Comparison of ENCODE assay signal across 14 mouse cellular contexts in genomic region chr19:28377788-28378295, GRCm38 (mm10).
"Had no signal": no experiment of that assay in that cellular context is flagged by ENCODE, and none has a peak within 500 bp of the region (broad histone marks: within the 10 kb centered on the region; RNA-seq: fewer than 3 reads in every experiment).

No protein-coding gene starts in this region.

- H3K27me3 ChIP-seq: liver, embryonic 15.5 days had no signal

- H3K4me3 ChIP-seq: left cerebral cortex, adult 2 months; limb, embryonic 10.5 days; liver, embryonic 15.5 days; midbrain, embryonic 12.5 days had no signal

- H3K27ac ChIP-seq: left cerebral cortex, adult 2 months; limb, embryonic 10.5 days; liver, embryonic 15.5 days; macrophage; midbrain, embryonic 12.5 days; stomach, postnatal 0 days had no signal

- H3K9ac ChIP-seq: liver, embryonic 15.5 days; lung, embryonic 14.5 days; midbrain, embryonic 12.5 days had no signal

- ATAC-seq: midbrain, embryonic 16.5 days had no signal

- H3K9me3 ChIP-seq: limb, embryonic 10.5 days; liver, embryonic 15.5 days; midbrain, embryonic 12.5 days had no signal

- H3K4me2 ChIP-seq: liver, embryonic 11.5 days; liver, embryonic 15.5 days; lung, embryonic 14.5 days; midbrain, embryonic 12.5 days had no signal

- H3K36me3 ChIP-seq: limb, embryonic 10.5 days; liver, embryonic 15.5 days; midbrain, embryonic 12.5 days had no signal

- H3K4me1 ChIP-seq: liver, embryonic 15.5 days had no signal

- DNase-seq: kidney, postnatal 10 days; kidney, postnatal 4 days; lung, embryonic 14.5 days; lung, postnatal 14 days; right cerebral cortex, postnatal 25 days; thymus, postnatal 25 days had no signal
